ENCODE assay signal across 17 mouse cellular contexts in genomic region chr3:88981206-88982010, GRCm38 (mm10). TPM values are rescaled to one million over a fixed set of nuclear protein-coding genes. Genes with fewer than 3 reads are reported as not detected.
DNase-seq lines count a peak whose midpoint lies in the region; ATAC-seq lines count a peak whose summit lies in the region.
"Had no signal": no experiment of that assay in that cellular context is flagged by ENCODE, and none has a peak within 500 bp of the region (broad histone marks: within the 10 kb centered on the region; RNA-seq: fewer than 3 reads in every experiment).

No protein-coding gene starts in this region.

- H3K9me3 ChIP-seq in hindbrain, embryonic 15.5 days: no peaks in the 10 kb centered on the region
- H3K9me3 ChIP-seq in hindbrain, embryonic 13.5 days: no peaks in the 10 kb centered on the region
- H3K9me3 ChIP-seq in forebrain, embryonic 16.5 days (ENCODE audit: control insufficient read depth, low read length): no peaks in the 10 kb centered on the region
- H3K9me3 ChIP-seq: heart, embryonic 10.5 days had no signal

- peak; percentile 56; the same call in 1 of the 2 replicates for ATAC-seq in hindbrain, embryonic 15.5 days (ENCODE audit: low FRiP score, low read depth)
- ATAC-seq in hindbrain, embryonic 13.5 days (ENCODE audit: low FRiP score): no peak
- ATAC-seq in forebrain, embryonic 16.5 days: peak; percentile 67
- ATAC-seq: liver, embryonic 12.5 days had no signal

- WGBS in hindbrain, embryonic 15.5 days: 72% methylated on average over 8 of the region's 8 CpGs
- WGBS in hindbrain, embryonic 13.5 days: 79% methylated on average over 8 of the region's 8 CpGs
- WGBS in forebrain, embryonic 16.5 days: 51% methylated on average over 8 of the region's 8 CpGs

- H3K27ac ChIP-seq in hindbrain, embryonic 15.5 days (replicated peaks): peak overlapping the region; percentile 5; the same call in 1 of the 2 replicates
- H3K27ac ChIP-seq in hindbrain, embryonic 13.5 days: no peak overlapping the region
- H3K27ac ChIP-seq in forebrain, embryonic 16.5 days (ENCODE audit: low read length): 0 out of 2 replicates have a peak overlapping the region, but pooled peaks have one; percentile 10
- H3K27ac ChIP-seq: heart, embryonic 10.5 days; liver, embryonic 12.5 days had no signal

- H3K27me3 ChIP-seq in hindbrain, embryonic 15.5 days: no peaks in the 10 kb centered on the region
- H3K27me3 ChIP-seq in hindbrain, embryonic 13.5 days: no peaks in the 10 kb centered on the region
- no peaks in the 10 kb centered on the region for H3K27me3 ChIP-seq in forebrain, embryonic 16.5 days (replicated peaks; ENCODE audit: control insufficient read depth, insufficient read depth, low read length)
- H3K27me3 ChIP-seq: liver, embryonic 12.5 days had no signal

- peaks cover 34% of the 10 kb centered on the region for H3K36me3 ChIP-seq in hindbrain, embryonic 15.5 days
- peaks cover 41% of the 10 kb centered on the region for H3K36me3 ChIP-seq in hindbrain, embryonic 13.5 days
- peaks cover 5% of the 10 kb centered on the region; the same call in 1 of the 2 replicates for H3K36me3 ChIP-seq in forebrain, embryonic 16.5 days (ENCODE audit: control insufficient read depth, insufficient read depth)

- H3K9ac ChIP-seq in hindbrain, embryonic 15.5 days: no peak overlapping the region
- no peak overlapping the region for H3K9ac ChIP-seq in hindbrain, embryonic 13.5 days
- no peak overlapping the region for H3K9ac ChIP-seq in forebrain, embryonic 16.5 days (replicated peaks; ENCODE audit: low read depth, low read length)
- H3K9ac ChIP-seq: liver, embryonic 12.5 days had no signal

- no peak overlapping the region for H3K4me3 ChIP-seq in hindbrain, embryonic 15.5 days
- H3K4me3 ChIP-seq in hindbrain, embryonic 13.5 days: no peak overlapping the region
- H3K4me3 ChIP-seq in forebrain, embryonic 16.5 days (replicated peaks; ENCODE audit: low read length): no peak overlapping the region
- H3K4me3 ChIP-seq: heart, embryonic 10.5 days; liver, embryonic 12.5 days; myocyte had no signal

- H3K4me1 ChIP-seq in hindbrain, embryonic 15.5 days (replicated peaks): peaks cover 3% of the 10 kb centered on the region; the same call in 1 of the 2 replicates
- peaks cover 7% of the 10 kb centered on the region for H3K4me1 ChIP-seq in hindbrain, embryonic 13.5 days (replicated peaks)
- H3K4me1 ChIP-seq in forebrain, embryonic 16.5 days (replicated peaks; ENCODE audit: control insufficient read depth, insufficient read depth, low read length): peaks cover 18% of the 10 kb centered on the region
- H3K4me1 ChIP-seq: heart, embryonic 10.5 days; liver, embryonic 12.5 days had no signal

- peak; percentile 25 for DNase-seq in adrenal gland, postnatal 10 days
- no peak for DNase-seq in adrenal gland, adult 8-10 months
- peak; percentile 21 for DNase-seq in lung, postnatal 36 days
- DNase-seq in lung, postnatal 14 days: no peak
- no peak for DNase-seq in MN1 (ENCODE audit: low spot score)
- DNase-seq: adrenal gland, postnatal 25 days; cerebellum, adult 11-12 months; embryo, embryonic 11 days; kidney, adult 11 months; right cerebral cortex, postnatal 4 days; thymus, postnatal 36 days had no signal

- no peak overlapping the region for H3K4me2 ChIP-seq in hindbrain, embryonic 15.5 days
- H3K4me2 ChIP-seq in hindbrain, embryonic 13.5 days: no peak overlapping the region
- H3K4me2 ChIP-seq in forebrain, embryonic 16.5 days (ENCODE audit: low read length): no peak overlapping the region
- H3K4me2 ChIP-seq: liver, embryonic 12.5 days had no signal

RNA-seq across cellular contexts. Expression of gene Dap3, which starts 30.4 kb away (rescaled TPM):
- 100 to 1,000 TPM; 114 to 128 TPM for total RNA-seq in adrenal gland, postnatal 10 days (2021)
- 100 to 1,000 TPM; 128 to 166 (median 148) TPM for total RNA-seq in adrenal gland, adult 8-10 months (2022)
- 121 and 129 TPM in 2 replicates for polyA plus RNA-seq in hindbrain, embryonic 15.5 days (2015; fragmentation: Nextera tagmentation; extraction: Ambion mirVana)
- 135 and 140 TPM in 2 replicates for polyA plus RNA-seq in hindbrain, embryonic 13.5 days (2015; fragmentation: Nextera tagmentation; extraction: Ambion mirVana)
- polyA plus RNA-seq in forebrain, embryonic 16.5 days (2015; fragmentation: Nextera tagmentation; extraction: Ambion mirVana): 161 and 168 TPM in 2 replicates

RNA-seq across cellular contexts. Expression of gene Ash1l, which starts 31.0 kb away (rescaled TPM):
- 10 to 100 TPM; 34.4 to 44.4 TPM for total RNA-seq in adrenal gland, postnatal 10 days (2021)
- 10 to 100 TPM; 44.9 to 78.1 (median 58.6) TPM for total RNA-seq in adrenal gland, adult 8-10 months (2022)
- polyA plus RNA-seq in hindbrain, embryonic 15.5 days (2015; fragmentation: Nextera tagmentation; extraction: Ambion mirVana): 17.5 and 19.5 TPM in 2 replicates
- 21.5 and 22.5 TPM in 2 replicates for polyA plus RNA-seq in hindbrain, embryonic 13.5 days (2015; fragmentation: Nextera tagmentation; extraction: Ambion mirVana)
- polyA plus RNA-seq in forebrain, embryonic 16.5 days (2015; fragmentation: Nextera tagmentation; extraction: Ambion mirVana): 22.6 and 24.6 TPM in 2 replicates

Comparison
In these comparisons a context has a peak if more than half of its experiments do, and no peak if none do; other contexts are left out.
1. DNase-seq: peak in adrenal gland, postnatal 10 days (single experiment) and lung, postnatal 36 days (single experiment); none in adrenal gland, adult 8-10 months (single experiment), lung, postnatal 14 days (single experiment) and MN1 (single experiment).